Mouse (Mus musculus) kidney, adult 8-10 months (tissue): ENCODE measurements at regions not wholly inside any gene's neighbourhood (a gene's known extent, or its start where the extent isn't known, plus 50 kb on each side); places are given as distances from the start of the nearest gene placed in this dataset.

Experiments used
- DNase-seq, 2 experiments: peaks; one replicate each; pipeline ENCODE4 v3.0.0; 2022

- DNase-seq = no peak
Measured at GRCm38 (mm10) chrX:11861892-11862291, 298.3 kb downstream of the Bcor start.

GRCm38 (mm10) chrX:11863106-11863505 is 297.0 kb downstream of the Bcor start:
- DNase-seq = no peak

- DNase-seq = no peak
Measured at GRCm38 (mm10) chrX:11873913-11874312, 286.2 kb downstream of the Bcor start.

GRCm38 (mm10) chrX:11876636-11877035 is 283.5 kb downstream of the Bcor start:
- DNase-seq = no peak

- DNase-seq = no peak
Measured at GRCm38 (mm10) chrX:11878028-11878427, 282.1 kb downstream of the Bcor start.

- DNase-seq = no peak
Measured at GRCm38 (mm10) chrX:11880972-11881371, 279.2 kb downstream of the Bcor start.

GRCm38 (mm10) chrX:11883738-11884716 is 276.1 kb downstream of the Bcor start:
- no peak for DNase-seq

GRCm38 (mm10) chrX:11892396-11892795 is 267.8 kb downstream of the Bcor start:
- no peak for DNase-seq

- no peak for DNase-seq
Measured at GRCm38 (mm10) chrX:11893606-11894279, 266.4 kb downstream of the Bcor start.

- no peak for DNase-seq
Measured at GRCm38 (mm10) chrX:11894280-11894662, 265.9 kb downstream of the Bcor start.

GRCm38 (mm10) chrX:11895396-11895795 is 264.8 kb downstream of the Bcor start:
- DNase-seq = peak; percentile 20 to 53

GRCm38 (mm10) chrX:11898280-11898679 is 261.9 kb downstream of the Bcor start:
- DNase-seq = no peak

GRCm38 (mm10) chrX:11899051-11899450 is 261.1 kb downstream of the Bcor start:
- no peak for DNase-seq

- DNase-seq = no peak
Measured at GRCm38 (mm10) chrX:11899914-11900313, 260.2 kb downstream of the Bcor start.

GRCm38 (mm10) chrX:11901791-11902190 is 258.4 kb downstream of the Bcor start:
- DNase-seq = no peak

GRCm38 (mm10) chrX:11903116-11903700 is 256.9 kb downstream of the Bcor start:
- no peak for DNase-seq

GRCm38 (mm10) chrX:11905231-11905630 is 254.9 kb downstream of the Bcor start:
- DNase-seq = no peak

GRCm38 (mm10) chrX:11907167-11907566 is 253.0 kb downstream of the Bcor start:
- no peak for DNase-seq

- no peak for DNase-seq
Measured at GRCm38 (mm10) chrX:11915984-11916383, 244.2 kb downstream of the Bcor start.

- peak; percentile 13 to 17 for DNase-seq
Measured at GRCm38 (mm10) chrX:11920231-11920630, 239.9 kb downstream of the Bcor start.

GRCm38 (mm10) chrX:11924639-11925302 is 235.4 kb downstream of the Bcor start:
- DNase-seq = peak in 1 of 2 experiments; percentile 20

GRCm38 (mm10) chrX:11926868-11927535 is 233.2 kb downstream of the Bcor start:
- no peak for DNase-seq
